Mouse (Mus musculus) testis, adult 2 months (tissue): ENCODE data around the gene Rab11fip4.

ENCODE experiments used
- CTCF ChIP-seq: fragments of 200-500 bp; IDR thresholded peaks from 2 replicates; pipeline ENCODE4 v1.5.1; 2012; ENCODE audit warnings: low read depth, mild to moderate bottlenecking, inconsistent platforms, low read length, moderate library complexity; ENCODE audit not compliant: control insufficient read depth, insufficient read depth, insufficient replicate concordance
- POLR2A ChIP-seq: fragments of 200-500 bp; IDR thresholded peaks from 2 replicates; pipeline ENCODE4 v1.6.1; 2012; ENCODE audit warnings: low read depth, mild to moderate bottlenecking, inconsistent platforms, low read length, moderate library complexity; ENCODE audit not compliant: control insufficient read depth

GRCm38 (mm10) chr11:79674632-79675031, 83.6 kb downstream of the Rab11fip4 start:
- TF ChIP-seq CTCF = no peak
- TF ChIP-seq POLR2A = no peak
